In the genomic region with DNA sequence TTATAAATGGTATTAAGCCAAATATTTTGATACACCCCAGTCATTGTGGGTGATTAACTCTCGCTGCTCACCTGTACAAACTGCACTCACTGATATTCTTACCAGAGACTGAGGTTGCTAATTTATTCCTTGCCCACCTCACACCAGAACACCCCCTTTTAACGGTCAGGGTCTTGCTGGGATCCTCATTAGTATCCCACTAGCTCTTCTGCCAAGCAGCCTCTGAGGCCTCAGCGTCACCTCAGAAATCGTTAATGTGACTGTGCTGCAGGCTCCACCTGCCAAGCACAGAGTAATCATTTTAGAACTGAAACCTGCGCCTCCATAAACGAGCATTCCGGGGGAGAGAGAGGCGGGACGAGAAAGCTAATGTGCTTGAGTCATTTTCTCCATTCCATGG, we compare ENCODE assay signal across 19 mouse cellular contexts.
DNase-seq lines count a peak whose midpoint lies in the region; ATAC-seq lines count a peak whose summit lies in the region.
"Had no signal": no experiment of that assay in that cellular context is flagged by ENCODE, and none has a peak within 500 bp of the region (broad histone marks: within the 10 kb centered on the region; RNA-seq: fewer than 3 reads in every experiment).

No protein-coding gene starts in this region.

- no peak overlapping the region for H3K4me3 ChIP-seq in midbrain, embryonic 12.5 days
- no peak overlapping the region for H3K4me3 ChIP-seq in midbrain, embryonic 11.5 days (ENCODE audit: low read depth, low read length)
- H3K4me3 ChIP-seq in limb, embryonic 13.5 days, result no peak overlapping the region
- H3K4me3 ChIP-seq: embryonic facial prominence, embryonic 15.5 days; hindbrain, embryonic 10.5 days; layer of hippocampus, adult 2 months; liver, embryonic 13.5 days had no signal

- no peaks in the 10 kb centered on the region for H3K36me3 ChIP-seq in midbrain, embryonic 12.5 days
- H3K36me3 ChIP-seq in midbrain, embryonic 11.5 days (ENCODE audit: control insufficient read depth, insufficient read depth, low read length), result no peaks in the 10 kb centered on the region
- H3K36me3 ChIP-seq in limb, embryonic 13.5 days, result no peaks in the 10 kb centered on the region
- H3K36me3 ChIP-seq: embryonic facial prominence, embryonic 15.5 days; G1E; hindbrain, embryonic 10.5 days; liver, embryonic 13.5 days had no signal

- 69% methylated on average over 9 of the region's 9 CpGs for WGBS in midbrain, embryonic 12.5 days
- 85% methylated on average over 9 of the region's 9 CpGs for WGBS in midbrain, embryonic 11.5 days
- 23% methylated on average over 9 of the region's 9 CpGs for WGBS in limb, embryonic 13.5 days

- intact Hi-C loops in heart, postnatal 14 days (cut with DNase I), result no loop called here

- no peaks in the 10 kb centered on the region for H3K27me3 ChIP-seq in midbrain, embryonic 12.5 days
- H3K27me3 ChIP-seq in midbrain, embryonic 11.5 days (ENCODE audit: control insufficient read depth, insufficient read depth, low read length), result no peaks in the 10 kb centered on the region
- H3K27me3 ChIP-seq in limb, embryonic 13.5 days, result no peaks in the 10 kb centered on the region
- H3K27me3 ChIP-seq: embryonic facial prominence, embryonic 15.5 days; liver, embryonic 13.5 days had no signal

- H3K9ac ChIP-seq in midbrain, embryonic 12.5 days (replicated peaks), result no peak overlapping the region
- H3K9ac ChIP-seq in midbrain, embryonic 11.5 days (ENCODE audit: low read length), result no peak overlapping the region
- no peak overlapping the region for H3K9ac ChIP-seq in limb, embryonic 13.5 days
- H3K9ac ChIP-seq: embryonic facial prominence, embryonic 15.5 days; liver, embryonic 13.5 days had no signal

- peak; percentile 84 for DNase-seq in heart, adult 11 months
- no peak for DNase-seq in heart, postnatal 14 days
- no peak for DNase-seq in midbrain, embryonic 11.5 days (ENCODE audit: low spot score, missing footprints)
- peak; percentile 16 for DNase-seq in Muller cell, postnatal 12 days (ENCODE audit: inconsistent ontology term)
- DNase-seq in adrenal gland, postnatal 25 days, result no peak
- DNase-seq: adrenal gland, adult 8-10 months; cerebellum, adult 9-11 months; gastrocnemius, postnatal 10 days; liver, embryonic 13.5 days; lung, adult 2 months; lung, postnatal 14 days had no signal

- 0 out of 2 replicates have a peak, but pooled peaks have one; percentile 23 for ATAC-seq in midbrain, embryonic 12.5 days (ENCODE audit: low FRiP score, low read depth)
- ATAC-seq in midbrain, embryonic 11.5 days (ENCODE audit: low FRiP score), result no peak
- ATAC-seq in limb, embryonic 13.5 days (ENCODE audit: low FRiP score, low read depth), result no peak; the same call in 1 of the 2 replicates
- ATAC-seq: intestine, postnatal 0 days had no signal

- H3K4me1 ChIP-seq in midbrain, embryonic 12.5 days, result no peaks in the 10 kb centered on the region
- H3K4me1 ChIP-seq in midbrain, embryonic 11.5 days (ENCODE audit: control insufficient read depth, insufficient read depth, low read length), result no peaks in the 10 kb centered on the region
- H3K4me1 ChIP-seq in limb, embryonic 13.5 days, result 0 out of 2 replicates have a peak, but pooled peaks cover 7% of the 10 kb centered on the region
- H3K4me1 ChIP-seq: embryonic facial prominence, embryonic 15.5 days; hindbrain, embryonic 10.5 days; liver, embryonic 13.5 days had no signal

- no peak overlapping the region for H3K27ac ChIP-seq in midbrain, embryonic 12.5 days (replicated peaks)
- no peak overlapping the region for H3K27ac ChIP-seq in midbrain, embryonic 11.5 days (ENCODE audit: low read depth, low read length)
- no peak overlapping the region for H3K27ac ChIP-seq in limb, embryonic 13.5 days
- H3K27ac ChIP-seq: embryonic facial prominence, embryonic 15.5 days; hindbrain, embryonic 10.5 days; layer of hippocampus, adult 2 months; liver, embryonic 13.5 days had no signal

- no peak overlapping the region for H3K4me2 ChIP-seq in midbrain, embryonic 12.5 days (replicated peaks)
- H3K4me2 ChIP-seq in midbrain, embryonic 11.5 days, result no peak overlapping the region
- H3K4me2 ChIP-seq in limb, embryonic 13.5 days (replicated peaks), result 0 out of 2 replicates have a peak overlapping the region, but pooled peaks have one; percentile 9
- H3K4me2 ChIP-seq: embryonic facial prominence, embryonic 15.5 days; heart, embryonic 11.5 days; liver, embryonic 13.5 days had no signal

- no peaks in the 10 kb centered on the region for H3K9me3 ChIP-seq in midbrain, embryonic 12.5 days
- no peaks in the 10 kb centered on the region for H3K9me3 ChIP-seq in midbrain, embryonic 11.5 days (ENCODE audit: control insufficient read depth, low read length)
- H3K9me3 ChIP-seq in limb, embryonic 13.5 days, result no peaks in the 10 kb centered on the region
- H3K9me3 ChIP-seq: embryonic facial prominence, embryonic 15.5 days; hindbrain, embryonic 10.5 days; liver, embryonic 13.5 days had no signal

Comparison
In these comparisons a context has a peak if more than half of its experiments do, and no peak if none do; other contexts are left out.
1. DNase-seq: peak in heart, adult 11 months (single experiment) and Muller cell, postnatal 12 days (single experiment); none in heart, postnatal 14 days (0 of 2), midbrain, embryonic 11.5 days (single experiment) and adrenal gland, postnatal 25 days (single experiment).